Comparison of ENCODE assay signal across 11 mouse cellular contexts in the genomic region with DNA sequence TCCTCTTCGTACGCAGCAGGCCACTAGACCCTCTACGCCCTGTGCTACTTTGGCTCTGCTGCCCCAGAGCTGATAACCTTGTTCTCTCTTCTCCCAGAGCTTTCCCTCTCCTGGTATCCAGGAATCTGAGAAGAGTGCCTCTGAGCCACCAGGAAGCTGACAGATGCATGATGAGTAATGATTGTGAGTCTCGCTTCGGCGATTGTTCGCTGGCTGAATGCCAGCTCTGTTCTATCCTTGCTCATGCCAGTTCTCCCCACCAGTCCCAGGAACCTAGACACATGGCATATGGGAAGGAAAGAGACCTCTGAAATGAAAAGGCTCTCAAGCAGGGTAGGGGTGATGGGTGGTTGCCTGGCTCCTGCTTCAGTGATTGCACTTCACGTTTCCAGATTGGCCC. TPM values are rescaled to one million over a fixed set of nuclear protein-coding genes. Genes with fewer than 3 reads are reported as not detected.
DNase-seq lines count a peak whose midpoint lies in the region; ATAC-seq and TF ChIP-seq lines count a peak whose summit lies in the region.
"Had no signal": no experiment of that assay in that cellular context is flagged by ENCODE, and none has a peak within 500 bp of the region (broad histone marks: within the 10 kb centered on the region; RNA-seq: fewer than 3 reads in every experiment).

No protein-coding gene starts in this region.

- no peaks in the 10 kb centered on the region for H3K9me3 ChIP-seq in forebrain, embryonic 14.5 days (replicated peaks; ENCODE audit: control insufficient read depth, low read length)
- H3K9me3 ChIP-seq in forebrain, embryonic 16.5 days (ENCODE audit: control insufficient read depth, low read length) = no peaks in the 10 kb centered on the region
- H3K9me3 ChIP-seq in neural tube, embryonic 15.5 days (replicated peaks) = no peaks in the 10 kb centered on the region
- H3K9me3 ChIP-seq: neural tube, embryonic 12.5 days had no signal

- H3K4me3 ChIP-seq in forebrain, embryonic 14.5 days (ENCODE audit: low read depth, low read length) = no peak overlapping the region
- no peak overlapping the region for H3K4me3 ChIP-seq in forebrain, embryonic 16.5 days (replicated peaks; ENCODE audit: low read length)
- H3K4me3 ChIP-seq in layer of hippocampus, adult 2 months = no peak overlapping the region
- H3K4me3 ChIP-seq in neural tube, embryonic 15.5 days (replicated peaks) = no peak overlapping the region
- H3K4me3 ChIP-seq: neural tube, embryonic 12.5 days had no signal

- H3K9ac ChIP-seq in forebrain, embryonic 14.5 days (ENCODE audit: low read length) = no peak overlapping the region
- no peak overlapping the region for H3K9ac ChIP-seq in forebrain, embryonic 16.5 days (replicated peaks; ENCODE audit: low read depth, low read length)
- H3K9ac ChIP-seq in neural tube, embryonic 15.5 days (replicated peaks) = no peak overlapping the region
- H3K9ac ChIP-seq: neural tube, embryonic 12.5 days had no signal

- no peak overlapping the region for H3K27ac ChIP-seq in forebrain, embryonic 14.5 days (ENCODE audit: low read depth, low read length)
- H3K27ac ChIP-seq in forebrain, embryonic 16.5 days (ENCODE audit: low read length) = no peak overlapping the region
- peak overlapping the region; percentile 63 for H3K27ac ChIP-seq in layer of hippocampus, adult 2 months
- H3K27ac ChIP-seq in neural tube, embryonic 15.5 days (replicated peaks) = no peak overlapping the region
- H3K27ac ChIP-seq: neural tube, embryonic 12.5 days had no signal

- ATAC-seq in forebrain, embryonic 14.5 days = no peak
- no peak for ATAC-seq in forebrain, embryonic 16.5 days
- no peak for ATAC-seq in neural tube, embryonic 15.5 days (ENCODE audit: low FRiP score)

- no peaks in the 10 kb centered on the region for H3K4me1 ChIP-seq in forebrain, embryonic 14.5 days (ENCODE audit: control insufficient read depth, insufficient read depth, low read length)
- H3K4me1 ChIP-seq in forebrain, embryonic 16.5 days (replicated peaks; ENCODE audit: control insufficient read depth, insufficient read depth, low read length) = peaks cover 3% of the 10 kb centered on the region; the same call in 1 of the 2 replicates
- no peaks in the 10 kb centered on the region for H3K4me1 ChIP-seq in neural tube, embryonic 15.5 days
- H3K4me1 ChIP-seq: neural tube, embryonic 12.5 days had no signal

- no peaks in the 10 kb centered on the region for H3K27me3 ChIP-seq in forebrain, embryonic 14.5 days (replicated peaks; ENCODE audit: control insufficient read depth, insufficient read depth, low read length)
- no peaks in the 10 kb centered on the region for H3K27me3 ChIP-seq in forebrain, embryonic 16.5 days (replicated peaks; ENCODE audit: control insufficient read depth, insufficient read depth, low read length)
- no peaks in the 10 kb centered on the region for H3K27me3 ChIP-seq in neural tube, embryonic 15.5 days (replicated peaks)
- H3K27me3 ChIP-seq: neural tube, embryonic 12.5 days had no signal

- TF ChIP-seq CTCF in layer of hippocampus, adult 2 months (conservative IDR thresholded peaks at IDR 0.05) = no peak

- no peaks in the 10 kb centered on the region for H3K36me3 ChIP-seq in forebrain, embryonic 14.5 days (ENCODE audit: control insufficient read depth, insufficient read depth, low read length)
- H3K36me3 ChIP-seq in forebrain, embryonic 16.5 days (ENCODE audit: control insufficient read depth, insufficient read depth) = no peaks in the 10 kb centered on the region
- no peaks in the 10 kb centered on the region for H3K36me3 ChIP-seq in neural tube, embryonic 15.5 days
- H3K36me3 ChIP-seq: neural tube, embryonic 12.5 days had no signal

- WGBS in forebrain, embryonic 14.5 days = 82% methylated on average over 8 of the region's 8 CpGs
- 65% methylated on average over 8 of the region's 8 CpGs for WGBS in forebrain, embryonic 16.5 days
- WGBS in neural tube, embryonic 15.5 days = 70% methylated on average over 8 of the region's 8 CpGs

- DNase-seq in forebrain, embryonic 14.5 days (ENCODE audit: low spot score) = peak; percentile 34
- peak; percentile 4 for DNase-seq in lung, postnatal 14 days
- no peak for DNase-seq in lung, postnatal 36 days
- peak; percentile 61 to 71 for DNase-seq in layer of hippocampus, adult 2 months (ENCODE audit: low spot score in 2 of 2)
- DNase-seq in right cerebral cortex, postnatal 36 days (ENCODE audit: low spot score in 2 of 2) = peak; percentile 17 to 46
- no peak for DNase-seq in gastrocnemius, postnatal 4 days (ENCODE audit: low spot score in 2 of 2)
- DNase-seq: heart, postnatal 10 days had no signal

- no peak overlapping the region for H3K4me2 ChIP-seq in forebrain, embryonic 14.5 days (ENCODE audit: low read length)
- H3K4me2 ChIP-seq in forebrain, embryonic 16.5 days (ENCODE audit: low read length) = no peak overlapping the region
- H3K4me2 ChIP-seq in neural tube, embryonic 15.5 days = no peak overlapping the region
- H3K4me2 ChIP-seq: neural tube, embryonic 12.5 days had no signal

RNA-seq across cellular contexts. Expression of a gene that starts 12.2 kb away (rescaled TPM):
- polyA plus RNA-seq in forebrain, embryonic 14.5 days (2014; fragmentation: Nextera tagmentation; extraction: Ambion mirVana) = not detected in 2 replicates
- polyA plus RNA-seq in forebrain, embryonic 16.5 days (2015; fragmentation: Nextera tagmentation; extraction: Ambion mirVana) = 0.14 TPM in 1 of 2 replicates, not detected in the other
- under 1 TPM; 0.20 to 0.37 TPM for total RNA-seq in layer of hippocampus, adult 2 months (2021)
- not detected for total RNA-seq in gastrocnemius, postnatal 4 days (2021)
- not detected in 2 replicates for polyA plus RNA-seq in neural tube, embryonic 15.5 days (2015; fragmentation: Nextera tagmentation; extraction: Ambion mirVana)
- total RNA-seq: heart, postnatal 10 days had no signal
- polyA plus RNA-seq: lung, embryonic 16.5 days; neural tube, embryonic 12.5 days had no signal

RNA-seq across cellular contexts. Expression of a gene that starts 51.3 kb away (rescaled TPM):
- 0.10 TPM in 1 of 2 replicates, not detected in the other for polyA plus RNA-seq in forebrain, embryonic 14.5 days (2014; fragmentation: Nextera tagmentation; extraction: Ambion mirVana)
- not detected in 2 replicates for polyA plus RNA-seq in forebrain, embryonic 16.5 days (2015; fragmentation: Nextera tagmentation; extraction: Ambion mirVana)
- not detected for total RNA-seq in layer of hippocampus, adult 2 months (2021)
- total RNA-seq in gastrocnemius, postnatal 4 days (2021) = 1 to 10 TPM; 1.4 to 2.1 TPM
- 0.84 TPM in 1 of 2 replicates, not detected in the other for polyA plus RNA-seq in neural tube, embryonic 15.5 days (2015; fragmentation: Nextera tagmentation; extraction: Ambion mirVana)

RNA-seq across cellular contexts. Expression of a gene that starts 59.1 kb away (rescaled TPM):
- polyA plus RNA-seq in forebrain, embryonic 14.5 days (2014; fragmentation: Nextera tagmentation; extraction: Ambion mirVana) = 2.3 and 2.7 TPM in 2 replicates
- 1.7 and 3.0 TPM in 2 replicates for polyA plus RNA-seq in forebrain, embryonic 16.5 days (2015; fragmentation: Nextera tagmentation; extraction: Ambion mirVana)
- total RNA-seq in layer of hippocampus, adult 2 months (2021) = 1 to 10 TPM in 1 of 2 experiments, under 1 TPM in 1; 0.88 to 1.7 TPM
- 1 to 10 TPM; 1.7 to 2.0 TPM for total RNA-seq in gastrocnemius, postnatal 4 days (2021)
- 1.2 and 1.8 TPM in 2 replicates for polyA plus RNA-seq in neural tube, embryonic 15.5 days (2015; fragmentation: Nextera tagmentation; extraction: Ambion mirVana)

RNA-seq across cellular contexts. Expression of a gene that starts 59.7 kb away (rescaled TPM):
- 15.3 and 22.4 TPM in 2 replicates for polyA plus RNA-seq in forebrain, embryonic 14.5 days (2014; fragmentation: Nextera tagmentation; extraction: Ambion mirVana)
- polyA plus RNA-seq in forebrain, embryonic 16.5 days (2015; fragmentation: Nextera tagmentation; extraction: Ambion mirVana) = 29.2 and 35.1 TPM in 2 replicates
- 10 to 100 TPM; 83.4 to 92.0 TPM for total RNA-seq in layer of hippocampus, adult 2 months (2021)
- 10 to 100 TPM; 66.3 to 67.7 TPM for total RNA-seq in gastrocnemius, postnatal 4 days (2021)
- 23.2 and 27.2 TPM in 2 replicates for polyA plus RNA-seq in neural tube, embryonic 15.5 days (2015; fragmentation: Nextera tagmentation; extraction: Ambion mirVana)

Comparison
In these comparisons a context has a peak if more than half of its experiments do, and no peak if none do; other contexts are left out.
1. DNase-seq: peak in forebrain, embryonic 14.5 days (single experiment), lung, postnatal 14 days (single experiment), layer of hippocampus, adult 2 months (2 of 2) and right cerebral cortex, postnatal 36 days (2 of 2); none in lung, postnatal 36 days (single experiment) and gastrocnemius, postnatal 4 days (0 of 2).